Mouse (Mus musculus): ENCODE measurements around the gene Lonrf3.

GRCm38 (mm10) chrX:36392672-36393071, 64.5 kb downstream of the Lonrf3 start:
- TF ChIP-seq CTCF (IDR thresholded peaks at IDR 0.05; ENCODE audit: control insufficient read depth, insufficient read depth, low read length) = no peak
- no peak for TF ChIP-seq POLR2A (IDR thresholded peaks at IDR 0.05; ENCODE audit: borderline replicate concordance, control insufficient read depth, low read depth, low read length)
